Mouse (Mus musculus) lung, embryonic 16.5 days (tissue): ENCODE data around the gene Rdh5. TPM values are rescaled to one million over a fixed set of nuclear protein-coding genes. Genes with fewer than 3 reads are reported as not detected.

Source experiments
- ATAC-seq: fragments of 200-750 bp; cut with Nextera tagmentation; 2 replicates; pipeline ENCODE4 v1.8.0; 2017; ENCODE audit warnings: low read depth, mild to moderate bottlenecking, moderate library complexity
- H3K27ac ChIP-seq: fragments of 300-500 bp; sonication (generic); 2 replicates; pipeline ENCODE4 v1.5.1; 2014; ENCODE audit warnings: mild to moderate bottlenecking, control low read depth, low read length
- H3K27me3 ChIP-seq: fragments of 300-500 bp; sonication (generic); 2 replicates; pipeline ENCODE4 v1.6.1; 2014; ENCODE audit warnings: low read depth, low read length, mixed read lengths; ENCODE audit not compliant: control insufficient read depth, insufficient read depth
- H3K36me3 ChIP-seq: fragments of 300-500 bp; sonication (generic); 2 replicates; pipeline ENCODE4 v1.6.1; 2014; ENCODE audit warnings: low read length; ENCODE audit not compliant: control insufficient read depth, insufficient read depth
- H3K4me1 ChIP-seq: fragments of 300-500 bp; sonication (generic); replicated peaks from 2 replicates; pipeline ENCODE4 v1.6.1; 2014; ENCODE audit warnings: low read length, mixed read lengths; ENCODE audit not compliant: control insufficient read depth, insufficient read depth
- H3K4me2 ChIP-seq: fragments of 300-500 bp; sonication (generic); 2 replicates; pipeline ENCODE4 v1.6.1; 2014; ENCODE audit warnings: low read depth, low read length, control low read depth
- H3K4me3 ChIP-seq: fragments of 300-500 bp; sonication (generic); 2 replicates; pipeline ENCODE4 v1.5.1; 2014; ENCODE audit warnings: mild to moderate bottlenecking, low read length, control low read depth
- H3K9ac ChIP-seq: fragments of 300-500 bp; sonication (generic); 2 replicates; pipeline ENCODE4 v1.6.1; 2014; ENCODE audit warnings: low read length, control low read depth
- H3K9me3 ChIP-seq: fragments of 300-500 bp; sonication (generic); 2 replicates; pipeline ENCODE4 v1.6.1; 2016; ENCODE audit warnings: low read length; ENCODE audit not compliant: control insufficient read depth
- WGBS: fragments of 180-500 bp; shearing (Covaris S2); extraction: QIAGEN DNeasy Blood & Tissue Kit; methylation state at CpG from one replicate; pipeline ENCODE4 v1.1.7; 2014; 5-methylcytosine and 5-hydroxymethylcytosine counted together
- polyA plus RNA-seq: library from polyadenylated mRNA; unstranded; fragments of >200 nt; fragmentation: Nextera tagmentation; extraction: Ambion mirVana; gene quantifications from 2 replicates; pipeline ENCODE4 v1.2.1, GENCODE M21; 2015

The Rdh5 gene
- 16.0 and 24.8 TPM in 2 replicates for polyA plus RNA-seq

DNA sequence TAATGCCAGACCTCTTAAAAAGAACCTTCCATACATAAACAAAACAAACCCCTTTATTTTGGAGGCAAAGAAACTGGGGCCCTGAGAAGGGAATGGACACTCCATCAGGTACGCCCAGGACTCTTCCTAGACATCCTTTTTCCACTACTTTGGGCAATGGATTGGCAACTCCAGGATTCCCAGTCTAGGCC lies at the start of gene Rdh5:
Rdh5 (minus strand) TSS at position 67 of the 191 bp plus-strand sequence.
- WGBS, result 17% methylated on average over 1 of the region's 1 CpGs
- Histone ChIP-seq H3K4me3 (peak within 1 kb of the TSS; percentile 83), H3K36me3 (no peaks in the 10 kb centered on the region), H3K4me1 (peaks cover 27% of the 10 kb centered on the region), H3K27ac (peak within 1 kb of the TSS; percentile 98), H3K9me3 (no peaks in the 10 kb centered on the region), H3K27me3 (no peaks in the 10 kb centered on the region), H3K4me2 (peak within 1 kb of the TSS; percentile 94), H3K9ac (peak within 1 kb of the TSS; percentile 83)
- no peak for ATAC-seq

GRCm38 (mm10) chr10:128970740-128971250 lies 48.1 kb upstream of the Rdh5 start:
- Histone ChIP-seq H3K4me2 (no peak overlapping the region), H3K27me3 (no peaks in the 10 kb centered on the region), H3K4me3 (no peak overlapping the region), H3K4me1 (peaks cover 4% of the 10 kb centered on the region), H3K9ac (no peak overlapping the region), H3K27ac (no peak overlapping the region), H3K9me3 (no peaks in the 10 kb centered on the region), H3K36me3 (no peaks in the 10 kb centered on the region)
- WGBS, result 49% methylated on average over 1 of the region's 1 CpGs
- ATAC-seq, result no peak

DNA sequence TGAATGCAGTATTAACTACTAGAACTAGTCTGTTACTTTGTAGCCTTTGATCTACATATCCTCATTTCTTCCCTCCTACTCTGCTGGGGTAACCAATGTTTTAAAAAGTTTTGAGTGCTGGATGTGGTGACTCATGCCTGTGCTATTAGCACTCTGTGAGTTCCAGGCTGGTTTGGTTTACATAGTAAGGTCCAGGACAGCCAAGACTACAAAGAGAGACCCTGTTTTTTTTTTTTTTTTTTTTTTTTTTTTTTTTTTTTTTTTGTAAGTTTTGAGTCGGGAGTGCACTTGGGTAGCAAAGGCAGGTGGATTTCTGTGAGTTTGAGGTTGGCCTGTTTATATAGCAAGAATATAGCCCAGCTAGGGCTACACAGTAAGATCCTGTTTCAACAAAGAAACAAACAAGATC lies 45.7 kb upstream of the Rdh5 start:
- peak; percentile 92 for ATAC-seq
- 5% methylated on average over 1 of the region's 1 CpGs for WGBS
- peak overlapping the region; percentile 69 for H3K27ac ChIP-seq

DNA sequence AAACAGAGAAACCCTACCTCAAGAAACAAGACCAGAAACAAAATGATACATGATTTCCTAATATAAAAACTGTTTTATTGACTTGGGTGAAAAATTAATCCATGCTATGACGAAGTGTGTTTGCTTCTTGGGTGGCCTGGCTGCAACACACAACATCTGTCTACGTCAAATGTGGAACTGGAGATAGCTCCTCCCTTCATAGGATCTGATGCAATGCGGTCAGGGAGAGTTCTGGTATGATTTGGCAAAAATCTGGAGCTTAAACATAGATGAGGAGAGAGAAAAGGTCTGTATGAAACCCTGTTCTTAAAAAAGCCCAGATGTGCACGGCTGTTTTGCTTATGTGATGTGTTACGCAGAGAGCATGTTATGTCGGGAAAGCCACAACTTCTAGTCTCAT lies 43.2 kb upstream of the Rdh5 start:
- no peaks in the 10 kb centered on the region for H3K27me3 ChIP-seq
- H3K4me1 ChIP-seq, result peaks cover 4% of the 10 kb centered on the region
- no peak overlapping the region for H3K9ac ChIP-seq
- H3K36me3 ChIP-seq, result no peaks in the 10 kb centered on the region
- H3K9me3 ChIP-seq, result no peaks in the 10 kb centered on the region
- no peak overlapping the region for H3K4me3 ChIP-seq
- H3K4me2 ChIP-seq, result no peak overlapping the region
- 62% methylated on average over 6 of the region's 6 CpGs for WGBS
- no peak overlapping the region for H3K27ac ChIP-seq
- ATAC-seq, result peak; percentile 74

More for the DNA sequence above, 45.7 kb upstream of the Rdh5 start:
- H3K4me1 ChIP-seq, result peaks cover 4% of the 10 kb centered on the region
- no peak overlapping the region for H3K4me3 ChIP-seq
- no peaks in the 10 kb centered on the region for H3K27me3 ChIP-seq
- H3K4me2 ChIP-seq, result no peak overlapping the region
- H3K9ac ChIP-seq, result 0 out of 2 replicates have a peak overlapping the region, but pooled peaks have one; percentile 24
- no peaks in the 10 kb centered on the region for H3K36me3 ChIP-seq
- no peaks in the 10 kb centered on the region for H3K9me3 ChIP-seq

GRCm38 (mm10) chr10:128964961-128965360 lies 42.3 kb upstream of the Rdh5 start:
- Histone ChIP-seq H3K4me3 (no peak overlapping the region), H3K9ac (no peak overlapping the region), H3K4me1 (peaks cover 4% of the 10 kb centered on the region), H3K27ac (no peak overlapping the region), H3K4me2 (no peak overlapping the region), H3K27me3 (no peaks in the 10 kb centered on the region), H3K36me3 (no peaks in the 10 kb centered on the region), H3K9me3 (no peaks in the 10 kb centered on the region)
- WGBS, result 52% methylated on average over 2 of the region's 2 CpGs
- ATAC-seq, result no peak

DNA sequence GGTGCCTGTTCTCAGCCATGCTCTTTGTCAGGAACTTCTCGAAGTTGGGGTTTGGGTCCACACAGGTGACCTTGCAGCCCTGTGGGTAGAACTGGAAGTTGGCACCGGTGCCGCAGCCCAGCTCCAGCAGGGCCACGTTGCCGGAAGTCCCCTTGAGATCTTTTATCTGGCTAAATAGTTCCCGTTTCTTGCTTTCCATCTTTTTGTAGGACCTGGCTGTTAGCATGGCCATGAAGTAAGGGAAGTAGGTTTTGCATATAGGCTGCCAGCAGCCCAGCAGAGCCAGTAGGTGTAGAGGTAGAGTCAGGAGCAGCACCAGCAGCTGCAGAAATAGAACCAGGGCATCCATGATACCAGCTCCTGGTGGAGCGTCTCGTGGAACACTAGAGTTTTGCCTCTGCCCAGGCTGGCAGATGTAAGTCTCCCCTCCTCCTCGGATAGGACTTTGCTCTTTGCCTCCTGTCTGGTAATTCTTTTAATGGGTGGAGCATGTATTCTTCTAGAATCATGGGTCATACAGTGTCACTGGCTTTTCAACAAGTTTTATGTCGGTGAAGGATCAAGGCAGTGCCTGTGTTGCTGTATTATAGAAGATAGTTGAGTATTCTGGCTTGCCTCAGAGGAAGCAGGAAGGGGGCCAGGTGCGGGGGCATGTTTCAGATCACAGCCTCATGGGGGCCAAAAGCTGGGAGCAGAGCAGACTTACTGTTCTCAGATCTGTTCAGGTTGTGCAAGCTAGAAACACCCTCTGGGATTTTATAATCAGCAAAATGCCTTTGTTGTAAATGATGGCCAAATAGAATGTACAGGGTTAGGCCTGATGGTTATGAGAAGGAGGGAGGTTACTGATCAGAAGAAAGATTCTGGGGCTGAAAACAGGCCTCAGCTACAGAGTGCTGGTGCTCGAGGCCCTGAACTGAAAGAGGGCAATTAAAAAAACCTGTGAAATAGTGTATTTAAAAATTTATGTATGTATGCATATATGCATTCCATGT lies 38.2 kb upstream of the Rdh5 start, which contains the start of gene Mettl7b:
Mettl7b (minus strand) TSS at position 399 of the 995 bp plus-strand sequence.
- Histone ChIP-seq H3K4me2 (no peak within 1 kb of the TSS), H3K9ac (no peak within 1 kb of the TSS), H3K9me3 (no peaks in the 10 kb centered on the region), H3K27me3 (no peaks in the 10 kb centered on the region), H3K27ac (no peak within 1 kb of the TSS), H3K36me3 (no peaks in the 10 kb centered on the region), H3K4me3 (no peak within 1 kb of the TSS), H3K4me1 (no peaks in the 10 kb centered on the region)
- ATAC-seq, result no peak
- 71% methylated on average over 12 of the region's 12 CpGs for WGBS

- WGBS, result 55% methylated on average over 4 of the region's 4 CpGs
- Histone ChIP-seq H3K9ac (no peak overlapping the region), H3K4me1 (no peaks in the 10 kb centered on the region), H3K4me2 (no peak overlapping the region), H3K9me3 (no peaks in the 10 kb centered on the region), H3K27me3 (no peaks in the 10 kb centered on the region), H3K4me3 (no peak overlapping the region), H3K36me3 (no peaks in the 10 kb centered on the region), H3K27ac (no peak overlapping the region)
- no peak for ATAC-seq
These were observed 37.5 kb upstream of the Rdh5 start for GRCm38 (mm10) chr10:128960142-128960541.

DNA sequence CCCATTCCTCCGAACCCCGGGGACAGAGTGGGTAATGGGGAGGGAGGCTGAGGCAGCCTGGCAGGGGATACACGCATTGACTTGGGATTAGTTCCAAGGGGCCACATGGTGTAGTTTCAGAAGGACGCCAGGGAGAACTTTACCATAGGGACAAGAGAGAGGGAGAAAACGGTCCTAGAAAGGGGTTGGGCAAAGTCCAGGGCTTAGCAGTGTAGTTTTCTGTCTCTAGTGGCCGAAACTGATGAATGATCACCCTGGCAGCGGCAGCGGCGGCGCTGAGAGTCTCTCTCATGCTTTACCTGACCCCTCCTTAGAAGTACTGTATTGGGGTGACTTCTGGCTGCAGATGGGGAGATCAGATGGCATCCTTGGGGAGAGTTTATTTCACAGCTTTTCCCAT lies 35.7 kb upstream of the Rdh5 start:
- H3K4me3 ChIP-seq, result no peak overlapping the region
- no peak overlapping the region for H3K4me2 ChIP-seq
- no peak overlapping the region for H3K9ac ChIP-seq
- no peak for ATAC-seq
- H3K27ac ChIP-seq, result no peak overlapping the region
- 68% methylated on average over 10 of the region's 10 CpGs for WGBS
- no peaks in the 10 kb centered on the region for H3K4me1 ChIP-seq
- no peaks in the 10 kb centered on the region for H3K9me3 ChIP-seq
- H3K27me3 ChIP-seq, result no peaks in the 10 kb centered on the region
- no peaks in the 10 kb centered on the region for H3K36me3 ChIP-seq

DNA sequence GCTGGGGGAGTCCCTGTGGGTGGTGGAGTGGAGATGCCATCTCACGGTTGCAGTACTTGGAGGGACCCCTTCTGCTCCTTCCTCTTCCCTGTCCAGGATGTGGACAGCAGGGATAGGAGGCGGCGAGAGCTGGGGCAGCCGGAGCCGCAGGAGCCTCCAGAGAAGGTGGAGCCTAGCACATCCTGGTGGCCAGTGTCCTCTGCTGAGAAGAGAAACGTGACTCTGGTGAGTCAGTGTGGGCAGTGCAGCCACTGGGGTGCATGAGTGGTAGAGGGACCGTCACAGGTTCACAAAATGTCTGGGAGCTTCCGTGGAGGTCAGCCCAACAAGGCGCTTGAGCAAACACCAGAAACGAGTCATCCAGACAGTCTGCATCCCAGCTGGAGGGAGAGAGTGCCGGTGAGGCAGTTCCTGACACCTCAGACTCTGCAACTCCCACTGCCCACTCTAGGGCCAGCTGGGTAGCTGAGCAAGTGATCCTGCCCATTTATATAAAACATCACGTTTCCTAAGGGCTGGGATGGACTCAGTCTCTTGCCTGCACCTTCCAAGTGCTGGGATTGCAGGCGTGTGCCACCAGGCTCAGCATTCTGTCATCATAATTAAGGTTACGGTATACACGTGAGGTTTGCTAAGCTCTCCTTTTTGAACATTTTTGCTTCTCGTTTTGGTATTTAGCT lies 27.7 kb upstream of the Rdh5 start:
- no peak for ATAC-seq
- 49% methylated on average over 16 of the region's 16 CpGs for WGBS
- H3K27ac ChIP-seq, result no peak overlapping the region
- H3K4me2 ChIP-seq, result no peak overlapping the region
- H3K4me3 ChIP-seq, result no peak overlapping the region
- H3K9me3 ChIP-seq, result no peaks in the 10 kb centered on the region
- no peaks in the 10 kb centered on the region for H3K36me3 ChIP-seq
- H3K9ac ChIP-seq, result no peak overlapping the region
- H3K4me1 ChIP-seq, result no peaks in the 10 kb centered on the region
- no peaks in the 10 kb centered on the region for H3K27me3 ChIP-seq
